ENCODE assay signal across 26 mouse cellular contexts in the genomic region with DNA sequence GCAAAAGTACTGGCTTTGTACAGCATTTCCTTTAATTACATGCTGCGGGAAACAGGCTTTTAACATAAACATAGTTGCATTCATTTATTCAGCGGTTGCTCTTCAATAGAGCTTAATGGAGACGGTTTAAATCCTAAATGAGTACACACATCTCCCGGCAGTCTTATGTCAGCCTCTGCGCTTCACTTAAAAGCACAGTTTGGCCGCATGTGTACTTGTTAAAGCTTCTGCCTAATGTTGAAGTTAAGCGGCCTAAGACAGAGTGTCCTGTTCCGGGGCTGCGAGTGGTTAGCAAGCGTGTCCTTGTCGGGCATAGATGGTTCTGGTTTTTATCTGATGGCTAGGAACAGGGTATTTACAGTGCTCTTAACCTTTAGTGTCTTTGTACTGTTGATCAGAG.
A peak's percentile ranks its signal among the peaks of the same experiment; 100 is the strongest.
DNase-seq lines count a peak whose midpoint lies in the region; ATAC-seq and TF ChIP-seq lines count a peak whose summit lies in the region.
"Had no signal": no experiment of that assay in that cellular context is flagged by ENCODE, and none has a peak within 500 bp of the region (broad histone marks: within the 10 kb centered on the region; RNA-seq: fewer than 3 reads in every experiment).

No protein-coding gene starts in this region.

- peaks cover 39% of the 10 kb centered on the region for H3K4me1 ChIP-seq in forebrain, embryonic 12.5 days
- peaks cover 14% of the 10 kb centered on the region; the same call in 1 of the 2 replicates for H3K4me1 ChIP-seq in forebrain, postnatal 0 days (ENCODE audit: insufficient read depth)
- no peaks in the 10 kb centered on the region for H3K4me1 ChIP-seq in midbrain, embryonic 11.5 days (ENCODE audit: control insufficient read depth, insufficient read depth, low read length)
- peaks cover 10% of the 10 kb centered on the region for H3K4me1 ChIP-seq in midbrain, embryonic 13.5 days (replicated peaks)
- H3K4me1 ChIP-seq in forebrain, embryonic 16.5 days (replicated peaks; ENCODE audit: control insufficient read depth, insufficient read depth, low read length) = peaks cover 32% of the 10 kb centered on the region
- H3K4me1 ChIP-seq: limb, embryonic 15.5 days; megakaryocyte, embryonic 14.5 days had no signal

- H3K9ac ChIP-seq in forebrain, embryonic 12.5 days = no peak overlapping the region
- H3K9ac ChIP-seq in forebrain, postnatal 0 days = no peak overlapping the region
- no peak overlapping the region for H3K9ac ChIP-seq in midbrain, embryonic 11.5 days (ENCODE audit: low read length)
- H3K9ac ChIP-seq in midbrain, embryonic 13.5 days (replicated peaks) = no peak overlapping the region
- no peak overlapping the region for H3K9ac ChIP-seq in forebrain, embryonic 16.5 days (replicated peaks; ENCODE audit: low read depth, low read length)
- H3K9ac ChIP-seq: embryonic facial prominence, embryonic 13.5 days; hindbrain, embryonic 12.5 days; limb, embryonic 15.5 days; liver, embryonic 13.5 days had no signal

- H3K27me3 ChIP-seq in forebrain, embryonic 12.5 days = peaks cover 42% of the 10 kb centered on the region
- no peaks in the 10 kb centered on the region for H3K27me3 ChIP-seq in forebrain, postnatal 0 days (ENCODE audit: insufficient read depth, low read length)
- H3K27me3 ChIP-seq in midbrain, embryonic 11.5 days (ENCODE audit: control insufficient read depth, insufficient read depth, low read length) = no peaks in the 10 kb centered on the region
- H3K27me3 ChIP-seq in midbrain, embryonic 13.5 days = peaks cover 36% of the 10 kb centered on the region
- peaks cover 7% of the 10 kb centered on the region for H3K27me3 ChIP-seq in forebrain, embryonic 16.5 days (replicated peaks; ENCODE audit: control insufficient read depth, insufficient read depth, low read length)
- H3K27me3 ChIP-seq: embryonic facial prominence, embryonic 13.5 days; limb, embryonic 15.5 days; liver, embryonic 13.5 days; megakaryocyte, embryonic 14.5 days; Patski had no signal

- no peak for TF ChIP-seq CTCF in forebrain, postnatal 0 days (IDR thresholded peaks at IDR 0.05; ENCODE audit: low read depth)
- TF ChIP-seq CTCF in brain, embryonic 14.5 days (IDR thresholded peaks at IDR 0.05; ENCODE audit: borderline replicate concordance, extremely low read depth, insufficient read depth, insufficient read length) = no peak

- no peaks in the 10 kb centered on the region for H3K9me3 ChIP-seq in forebrain, embryonic 12.5 days
- H3K9me3 ChIP-seq in forebrain, postnatal 0 days (ENCODE audit: low read length) = no peaks in the 10 kb centered on the region
- no peaks in the 10 kb centered on the region for H3K9me3 ChIP-seq in midbrain, embryonic 11.5 days (ENCODE audit: control insufficient read depth, low read length)
- H3K9me3 ChIP-seq in midbrain, embryonic 13.5 days = no peaks in the 10 kb centered on the region
- no peaks in the 10 kb centered on the region for H3K9me3 ChIP-seq in forebrain, embryonic 16.5 days (ENCODE audit: control insufficient read depth, low read length)
- H3K9me3 ChIP-seq: embryonic facial prominence, embryonic 13.5 days; hindbrain, embryonic 12.5 days; limb, embryonic 10.5 days; limb, embryonic 15.5 days; liver, embryonic 13.5 days; megakaryocyte, embryonic 14.5 days had no signal

- 0 out of 2 replicates have a peak overlapping the region, but pooled peaks have one; percentile 16 for H3K4me2 ChIP-seq in forebrain, embryonic 12.5 days
- H3K4me2 ChIP-seq in forebrain, postnatal 0 days (ENCODE audit: low read depth) = no peak overlapping the region
- no peak overlapping the region for H3K4me2 ChIP-seq in midbrain, embryonic 11.5 days
- no peak overlapping the region for H3K4me2 ChIP-seq in midbrain, embryonic 13.5 days (replicated peaks)
- H3K4me2 ChIP-seq in forebrain, embryonic 16.5 days (ENCODE audit: low read length) = peak overlapping the region; percentile 8; the same call in 1 of the 2 replicates
- H3K4me2 ChIP-seq: embryonic facial prominence, embryonic 13.5 days; hindbrain, embryonic 12.5 days; limb, embryonic 15.5 days; liver, embryonic 13.5 days had no signal

- H3K4me3 ChIP-seq in forebrain, embryonic 12.5 days (replicated peaks) = no peak overlapping the region
- H3K4me3 ChIP-seq in forebrain, postnatal 0 days (ENCODE audit: low read depth, low read length) = no peak overlapping the region
- H3K4me3 ChIP-seq in midbrain, embryonic 11.5 days (ENCODE audit: low read depth, low read length) = no peak overlapping the region
- no peak overlapping the region for H3K4me3 ChIP-seq in midbrain, embryonic 13.5 days (replicated peaks)
- no peak overlapping the region for H3K4me3 ChIP-seq in forebrain, embryonic 16.5 days (replicated peaks; ENCODE audit: low read length)
- H3K4me3 ChIP-seq: embryonic facial prominence, embryonic 13.5 days; hindbrain, embryonic 12.5 days; limb, embryonic 10.5 days; limb, embryonic 15.5 days; liver, embryonic 13.5 days; megakaryocyte, embryonic 14.5 days had no signal

- 16% methylated on average over 11 of the region's 11 CpGs for WGBS in forebrain, embryonic 12.5 days
- WGBS in forebrain, postnatal 0 days = 20% methylated on average over 11 of the region's 11 CpGs
- 46% methylated on average over 11 of the region's 11 CpGs for WGBS in midbrain, embryonic 11.5 days
- 37% methylated on average over 11 of the region's 11 CpGs for WGBS in midbrain, embryonic 13.5 days
- WGBS in forebrain, embryonic 16.5 days = 10% methylated on average over 11 of the region's 11 CpGs

- no peak for TF ChIP-seq POLR2A in brain, embryonic 14.5 days (IDR thresholded peaks at IDR 0.05; ENCODE audit: borderline replicate concordance, extremely low read depth, insufficient read depth, insufficient read length, poor library complexity, severe bottlenecking)

- DNase-seq in forebrain, postnatal 0 days = no peak
- peak; percentile 78 for DNase-seq in midbrain, embryonic 11.5 days (ENCODE audit: low spot score, missing footprints)
- DNase-seq in brain, embryonic 14.5 days (ENCODE audit: low read depth) = peak; percentile 83
- no peak for DNase-seq in B cell, adult 2 months
- no peak for DNase-seq in thymus, postnatal 36 days
- DNase-seq: adrenal gland, postnatal 14 days; cerebellum, adult 11-12 months; cerebellum, postnatal 10 days; gastrocnemius, postnatal 10 days; kidney, adult 18-20 months; kidney, postnatal 4 days; layer of hippocampus, adult 9-11 months; liver, embryonic 13.5 days; lung, adult 18-20 months; lung, postnatal 4 days had no signal

- H3K27ac ChIP-seq in forebrain, embryonic 12.5 days = no peak overlapping the region
- no peak overlapping the region for H3K27ac ChIP-seq in forebrain, postnatal 0 days (ENCODE audit: low read depth, low read length)
- H3K27ac ChIP-seq in midbrain, embryonic 11.5 days (ENCODE audit: low read depth, low read length) = no peak overlapping the region
- H3K27ac ChIP-seq in midbrain, embryonic 13.5 days = no peak overlapping the region
- H3K27ac ChIP-seq in forebrain, embryonic 16.5 days (ENCODE audit: low read length) = peak overlapping the region; percentile 42; the same call in 1 of the 2 replicates
- H3K27ac ChIP-seq: embryonic facial prominence, embryonic 13.5 days; hindbrain, embryonic 12.5 days; limb, embryonic 10.5 days; limb, embryonic 15.5 days; liver, embryonic 13.5 days had no signal

- peak; percentile 28; the same call in 1 of the 2 replicates for ATAC-seq in forebrain, embryonic 12.5 days (ENCODE audit: low FRiP score)
- ATAC-seq in forebrain, postnatal 0 days = no peak
- no peak for ATAC-seq in midbrain, embryonic 11.5 days (ENCODE audit: low FRiP score)
- ATAC-seq in midbrain, embryonic 13.5 days = no peak
- peak; percentile 56 for ATAC-seq in forebrain, embryonic 16.5 days
- ATAC-seq: inflammation-experienced regulatory T-cells, adult 6 months; lung, postnatal 0 days; Patski had no signal

- no peaks in the 10 kb centered on the region for H3K36me3 ChIP-seq in forebrain, embryonic 12.5 days (replicated peaks)
- H3K36me3 ChIP-seq in forebrain, postnatal 0 days (ENCODE audit: insufficient read depth) = no peaks in the 10 kb centered on the region
- H3K36me3 ChIP-seq in midbrain, embryonic 11.5 days (ENCODE audit: control insufficient read depth, insufficient read depth, low read length) = no peaks in the 10 kb centered on the region
- H3K36me3 ChIP-seq in midbrain, embryonic 13.5 days = peaks cover 7% of the 10 kb centered on the region; the same call in 1 of the 2 replicates
- H3K36me3 ChIP-seq in forebrain, embryonic 16.5 days (ENCODE audit: control insufficient read depth, insufficient read depth) = no peaks in the 10 kb centered on the region

Comparison
In these comparisons a context has a peak if more than half of its experiments do, and no peak if none do; other contexts are left out.
1. ATAC-seq: peak in forebrain, embryonic 12.5 days (single experiment) and forebrain, embryonic 16.5 days (single experiment); none in forebrain, postnatal 0 days (single experiment), midbrain, embryonic 11.5 days (single experiment) and midbrain, embryonic 13.5 days (single experiment).
2. H3K4me2 ChIP-seq: peak in forebrain, embryonic 12.5 days (single experiment) and forebrain, embryonic 16.5 days (single experiment); none in forebrain, postnatal 0 days (single experiment), midbrain, embryonic 11.5 days (single experiment) and midbrain, embryonic 13.5 days (single experiment).
3. DNase-seq: peak in midbrain, embryonic 11.5 days (single experiment) and brain, embryonic 14.5 days (single experiment); none in forebrain, postnatal 0 days (single experiment), B cell, adult 2 months (0 of 2) and thymus, postnatal 36 days (0 of 2).